Mouse (Mus musculus): Measurements from ENCODE around the gene Vdac1. TPM values are rescaled to one million over a fixed set of nuclear protein-coding genes. Genes with fewer than 3 reads are reported as not detected.

The Vdac1 gene
- polyA plus RNA-seq, 1 experiment, result 64.8 TPM

DNA sequence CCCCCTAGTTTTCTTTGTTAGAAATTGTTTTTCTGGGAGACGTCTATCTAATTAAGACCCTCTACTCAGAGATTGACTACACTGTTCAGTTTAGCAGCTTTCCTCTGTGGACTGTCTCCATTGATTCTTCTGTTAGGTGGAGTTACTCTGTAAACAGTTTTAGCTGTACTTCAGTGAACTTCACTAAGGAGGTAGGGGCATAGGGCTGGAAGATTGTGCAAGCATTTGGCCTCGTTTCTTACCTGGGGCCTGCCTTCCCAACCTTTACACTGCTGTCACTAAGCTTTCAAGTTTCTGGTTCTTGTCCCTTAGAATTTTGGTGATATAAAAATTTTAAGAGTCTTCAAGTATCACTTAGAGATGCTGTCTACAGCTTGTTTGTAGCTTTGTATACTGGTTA, 40.8 kb downstream of the Vdac1 start:
- DNase-seq, result no peak

GRCm38 (mm10) chr11:52402566-52402965, 41.9 kb downstream of the Vdac1 start:
- no peak overlapping the region for H3K27ac ChIP-seq (ENCODE audit: control insufficient read depth, insufficient read depth, low read length)
- no peaks in the 10 kb centered on the region for H3K4me1 ChIP-seq (replicated peaks; ENCODE audit: control insufficient read depth, insufficient read depth, low read length)
- no peak overlapping the region for H3K4me3 ChIP-seq (ENCODE audit: control insufficient read depth, insufficient read depth, low read length)
- no peaks in the 10 kb centered on the region for H3K27me3 ChIP-seq (ENCODE audit: control insufficient read depth, insufficient read depth, low read length)
- TF ChIP-seq POLR2A (IDR thresholded peaks at IDR 0.05; ENCODE audit: control insufficient read depth, extremely low read depth, insufficient read depth, low read length, poor library complexity), result no peak
- TF ChIP-seq CTCF (IDR thresholded peaks at IDR 0.05; ENCODE audit: borderline replicate concordance, control insufficient read depth, extremely low read depth, insufficient read depth, low read length, poor library complexity), result no peak
- H3K36me3 ChIP-seq (ENCODE audit: control insufficient read depth, insufficient read depth, low read length), result peaks cover 27% of the 10 kb centered on the region
- WGBS, result 100% methylated on average over 1 of the region's 1 CpGs
- DNase-seq, result no peak

More for the DNA sequence above, 40.8 kb downstream of the Vdac1 start:
- no peak for TF ChIP-seq POLR2A (IDR thresholded peaks at IDR 0.05; ENCODE audit: control insufficient read depth, extremely low read depth, insufficient read depth, low read length, poor library complexity)
- no peak for TF ChIP-seq CTCF (IDR thresholded peaks at IDR 0.05; ENCODE audit: borderline replicate concordance, control insufficient read depth, extremely low read depth, insufficient read depth, low read length, poor library complexity)
- no peak overlapping the region for H3K27ac ChIP-seq (ENCODE audit: control insufficient read depth, insufficient read depth, low read length)
- peaks cover 4% of the 10 kb centered on the region; the same call in 1 of the 2 replicates for H3K4me1 ChIP-seq (replicated peaks; ENCODE audit: control insufficient read depth, insufficient read depth, low read length)
- 95% methylated on average over 2 of the region's 2 CpGs for WGBS
- H3K27me3 ChIP-seq (ENCODE audit: control insufficient read depth, insufficient read depth, low read length), result no peaks in the 10 kb centered on the region
- H3K4me3 ChIP-seq (ENCODE audit: control insufficient read depth, insufficient read depth, low read length), result no peak overlapping the region
- H3K36me3 ChIP-seq (ENCODE audit: control insufficient read depth, insufficient read depth, low read length), result peaks cover 17% of the 10 kb centered on the region

DNA sequence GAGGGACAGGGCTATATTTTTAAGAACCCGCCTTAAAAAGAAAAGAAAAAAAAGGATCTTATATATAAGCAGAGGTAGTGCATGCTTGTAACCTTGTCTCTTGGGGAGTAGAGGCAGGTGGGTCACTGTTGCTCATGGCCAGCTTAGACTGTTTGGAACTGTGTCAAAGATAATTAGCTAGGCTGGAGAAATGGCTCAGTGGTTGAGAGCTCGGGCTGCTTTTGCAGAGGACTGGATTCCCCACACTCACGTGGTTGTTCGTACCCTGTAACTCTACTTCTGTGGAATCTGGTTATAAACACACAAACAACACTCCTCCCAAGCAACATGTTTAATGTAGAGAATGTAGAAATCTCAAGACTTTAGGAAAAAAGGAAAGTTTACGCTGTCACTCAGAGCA, 43.5 kb downstream of the Vdac1 start:
- peaks cover 35% of the 10 kb centered on the region for H3K36me3 ChIP-seq (ENCODE audit: control insufficient read depth, insufficient read depth, low read length)
- TF ChIP-seq POLR2A (IDR thresholded peaks at IDR 0.05; ENCODE audit: control insufficient read depth, extremely low read depth, insufficient read depth, low read length, poor library complexity), result no peak
- 95% methylated on average over 5 of the region's 5 CpGs for WGBS
- H3K4me3 ChIP-seq (ENCODE audit: control insufficient read depth, insufficient read depth, low read length), result no peak overlapping the region
- H3K27ac ChIP-seq (ENCODE audit: control insufficient read depth, insufficient read depth, low read length), result no peak overlapping the region
- no peaks in the 10 kb centered on the region for H3K27me3 ChIP-seq (ENCODE audit: control insufficient read depth, insufficient read depth, low read length)
- H3K4me1 ChIP-seq (replicated peaks; ENCODE audit: control insufficient read depth, insufficient read depth, low read length), result no peaks in the 10 kb centered on the region
- DNase-seq, result no peak

DNA sequence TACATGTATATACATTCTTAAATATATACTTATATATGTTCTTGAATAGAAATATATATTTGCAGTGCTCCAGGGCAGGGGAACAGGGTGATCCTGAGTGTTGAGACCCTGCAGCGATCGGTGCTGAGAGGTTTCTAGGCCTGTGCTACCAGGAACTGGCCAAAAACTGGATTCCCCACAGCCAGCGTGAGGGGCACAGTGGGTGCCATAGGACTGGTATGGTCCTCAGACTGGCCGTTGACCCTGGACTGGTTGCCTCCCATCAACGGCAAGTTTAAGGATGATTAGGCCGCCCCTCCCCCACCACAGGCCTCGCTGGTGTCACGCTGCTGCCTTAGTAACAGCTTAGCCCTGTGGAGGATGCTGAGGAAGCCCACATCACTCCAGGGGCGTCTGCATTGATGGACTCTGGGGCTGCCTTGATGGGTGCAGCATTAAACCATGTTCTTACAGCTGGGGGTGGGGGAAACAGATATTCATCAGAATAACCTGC, 44.6 kb downstream of the Vdac1 start:
- peaks cover 35% of the 10 kb centered on the region for H3K36me3 ChIP-seq (ENCODE audit: control insufficient read depth, insufficient read depth, low read length)
- TF ChIP-seq CTCF (IDR thresholded peaks at IDR 0.05; ENCODE audit: borderline replicate concordance, control insufficient read depth, extremely low read depth, insufficient read depth, low read length, poor library complexity) (no peak), POLR2A (IDR thresholded peaks at IDR 0.05; ENCODE audit: control insufficient read depth, extremely low read depth, insufficient read depth, low read length, poor library complexity) (no peak)

DNA sequence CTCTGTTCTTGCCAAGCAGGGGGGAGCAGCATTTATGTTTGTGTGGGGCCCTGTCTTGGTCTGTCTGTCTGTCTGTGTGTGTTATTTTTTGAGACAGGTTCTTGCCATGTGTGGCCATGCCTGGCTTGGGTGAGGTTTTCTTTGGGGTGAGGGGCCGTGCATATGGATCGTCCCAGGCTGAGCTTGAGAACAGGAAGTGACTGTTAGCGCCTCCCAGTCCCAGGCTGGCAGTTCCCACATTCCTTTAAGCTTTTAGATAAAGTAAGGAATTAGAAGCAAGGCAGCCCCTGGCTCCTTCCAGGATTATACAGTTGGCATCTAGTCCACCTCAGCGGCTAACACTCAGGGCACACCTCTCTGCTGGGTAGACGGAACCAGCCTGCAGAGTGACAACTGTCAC, 48.7 kb downstream of the Vdac1 start:
- Histone ChIP-seq H3K36me3 (ENCODE audit: control insufficient read depth, insufficient read depth, low read length) (peaks cover 23% of the 10 kb centered on the region), H3K27ac (ENCODE audit: control insufficient read depth, insufficient read depth, low read length) (no peak overlapping the region), H3K4me3 (ENCODE audit: control insufficient read depth, insufficient read depth, low read length) (no peak overlapping the region), H3K27me3 (ENCODE audit: control insufficient read depth, insufficient read depth, low read length) (no peaks in the 10 kb centered on the region), H3K4me1 (replicated peaks; ENCODE audit: control insufficient read depth, insufficient read depth, low read length) (no peaks in the 10 kb centered on the region)
- no peak for DNase-seq
- WGBS, result 94% methylated on average over 5 of the region's 5 CpGs
- no peak for TF ChIP-seq CTCF (IDR thresholded peaks at IDR 0.05; ENCODE audit: borderline replicate concordance, control insufficient read depth, extremely low read depth, insufficient read depth, low read length, poor library complexity)
- no peak for TF ChIP-seq POLR2A (IDR thresholded peaks at IDR 0.05; ENCODE audit: control insufficient read depth, extremely low read depth, insufficient read depth, low read length, poor library complexity)

More for the DNA sequence above, 44.6 kb downstream of the Vdac1 start:
- Histone ChIP-seq H3K4me3 (ENCODE audit: control insufficient read depth, insufficient read depth, low read length) (no peak overlapping the region), H3K4me1 (replicated peaks; ENCODE audit: control insufficient read depth, insufficient read depth, low read length) (no peaks in the 10 kb centered on the region), H3K27ac (ENCODE audit: control insufficient read depth, insufficient read depth, low read length) (no peak overlapping the region), H3K27me3 (ENCODE audit: control insufficient read depth, insufficient read depth, low read length) (no peaks in the 10 kb centered on the region)
- WGBS, result 95% methylated on average over 9 of the region's 9 CpGs
- no peak for DNase-seq

DNA sequence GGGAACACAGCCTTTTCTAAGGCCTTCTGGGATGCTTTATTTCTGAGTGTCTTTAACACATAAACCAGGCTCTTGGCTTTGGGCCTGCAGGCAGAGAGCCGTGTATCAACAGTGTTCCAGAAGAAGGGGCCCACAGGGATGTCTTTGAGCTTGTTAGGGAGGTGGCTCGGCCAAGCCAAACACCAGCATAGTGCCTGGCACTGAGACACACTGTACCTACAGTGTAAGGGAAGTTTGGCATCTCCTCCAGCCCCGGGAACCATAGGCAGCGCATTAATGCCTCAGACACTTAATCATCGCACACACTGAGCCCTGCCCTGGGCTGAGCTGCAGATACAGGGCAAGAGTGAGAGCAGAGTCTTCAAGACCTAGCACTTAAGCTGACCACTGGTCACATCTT, 57.7 kb downstream of the Vdac1 start:
- 92% methylated on average over 5 of the region's 5 CpGs for WGBS

GRCm38 (mm10) chr11:52419246-52419645, 58.6 kb downstream of the Vdac1 start:
- no peak for TF ChIP-seq POLR2A (IDR thresholded peaks at IDR 0.05; ENCODE audit: control insufficient read depth, extremely low read depth, insufficient read depth, low read length, poor library complexity)
- TF ChIP-seq CTCF (IDR thresholded peaks at IDR 0.05; ENCODE audit: borderline replicate concordance, control insufficient read depth, extremely low read depth, insufficient read depth, low read length, poor library complexity), result no peak

More for the DNA sequence above, 57.7 kb downstream of the Vdac1 start:
- Histone ChIP-seq H3K27ac (ENCODE audit: control insufficient read depth, insufficient read depth, low read length) (no peak overlapping the region), H3K36me3 (ENCODE audit: control insufficient read depth, insufficient read depth, low read length) (no peaks in the 10 kb centered on the region), H3K4me1 (replicated peaks; ENCODE audit: control insufficient read depth, insufficient read depth, low read length) (peaks cover 6% of the 10 kb centered on the region), H3K4me3 (ENCODE audit: control insufficient read depth, insufficient read depth, low read length) (no peak overlapping the region), H3K27me3 (ENCODE audit: control insufficient read depth, insufficient read depth, low read length) (no peaks in the 10 kb centered on the region)
- no peak for DNase-seq
- TF ChIP-seq CTCF (IDR thresholded peaks at IDR 0.05; ENCODE audit: borderline replicate concordance, control insufficient read depth, extremely low read depth, insufficient read depth, low read length, poor library complexity) (no peak), POLR2A (IDR thresholded peaks at IDR 0.05; ENCODE audit: control insufficient read depth, extremely low read depth, insufficient read depth, low read length, poor library complexity) (no peak)

More at GRCm38 (mm10) chr11:52419246-52419645, 58.6 kb downstream of the Vdac1 start:
- Histone ChIP-seq H3K36me3 (ENCODE audit: control insufficient read depth, insufficient read depth, low read length) (no peaks in the 10 kb centered on the region), H3K4me1 (replicated peaks; ENCODE audit: control insufficient read depth, insufficient read depth, low read length) (peaks cover 6% of the 10 kb centered on the region), H3K27me3 (ENCODE audit: control insufficient read depth, insufficient read depth, low read length) (no peaks in the 10 kb centered on the region), H3K4me3 (ENCODE audit: control insufficient read depth, insufficient read depth, low read length) (no peak overlapping the region), H3K27ac (ENCODE audit: control insufficient read depth, insufficient read depth, low read length) (no peak overlapping the region)
- 55% methylated on average over 5 of the region's 5 CpGs for WGBS
- DNase-seq, result peak; percentile 58
